Mouse (Mus musculus): ENCODE data around the gene F2. TPM values are rescaled to one million over a fixed set of nuclear protein-coding genes. Genes with fewer than 3 reads are reported as not detected.
A peak's percentile ranks its signal among the peaks of the same experiment; 100 is the strongest.

The F2 gene
- 1.2 and 1.8 TPM in 2 replicates for polyA plus RNA-seq (2015; fragmentation: Nextera tagmentation; extraction: Ambion mirVana)

- ATAC-seq (ENCODE audit: low FRiP score, low TSS enrichment), result no peak
- Histone ChIP-seq H3K4me1 (ENCODE audit: insufficient read depth, low read length) (no peaks in the 10 kb centered on the region), H3K27ac (ENCODE audit: low read length) (no peak within 1 kb of the TSS), H3K9ac (replicated peaks; ENCODE audit: low read length) (no peak within 1 kb of the TSS), H3K4me3 (ENCODE audit: low read length) (no peak within 1 kb of the TSS), H3K9me3 (ENCODE audit: low read length) (no peaks in the 10 kb centered on the region), H3K27me3 (ENCODE audit: insufficient read depth, low read length) (no peaks in the 10 kb centered on the region), H3K36me3 (ENCODE audit: insufficient read depth, low read length) (no peaks in the 10 kb centered on the region), H3K4me2 (replicated peaks; ENCODE audit: low read depth, low read length) (no peak within 1 kb of the TSS)
- 89% methylated on average over 8 of the region's 8 CpGs for WGBS
Observed at GRCm38 (mm10) chr2:91636229-91636628, at the start of gene F2. Gene F2 (minus strand): TSS chr2:91636414.

DNA sequence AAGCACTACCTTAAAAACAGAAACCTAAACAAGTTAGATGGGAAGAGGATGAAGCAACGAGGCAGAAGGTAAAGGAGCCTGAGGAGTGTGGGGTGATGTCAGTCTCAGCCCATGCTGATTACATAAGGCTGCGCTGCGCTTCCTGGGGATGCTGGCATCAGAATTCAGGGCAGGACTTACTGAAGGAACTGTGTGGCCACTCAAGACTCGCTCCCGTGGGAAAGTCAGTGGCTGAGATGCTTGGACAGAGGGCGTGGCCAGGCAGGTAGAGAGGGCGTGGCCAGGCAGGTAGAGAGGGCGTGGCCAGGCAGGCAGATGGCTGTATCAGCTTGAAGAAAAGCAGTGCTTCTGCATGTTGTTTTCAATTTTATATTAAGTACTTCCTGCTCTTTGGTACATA is 47.7 kb upstream of the F2 start:
- Histone ChIP-seq H3K4me1 (ENCODE audit: insufficient read depth, low read length) (no peaks in the 10 kb centered on the region), H3K9ac (replicated peaks; ENCODE audit: low read length) (no peak overlapping the region), H3K4me3 (ENCODE audit: low read length) (no peak overlapping the region), H3K36me3 (ENCODE audit: insufficient read depth, low read length) (peaks cover 52% of the 10 kb centered on the region), H3K4me2 (replicated peaks; ENCODE audit: low read depth, low read length) (no peak overlapping the region), H3K27me3 (ENCODE audit: insufficient read depth, low read length) (no peaks in the 10 kb centered on the region), H3K9me3 (ENCODE audit: low read length) (no peaks in the 10 kb centered on the region), H3K27ac (ENCODE audit: low read length) (no peak overlapping the region)
- no peak for ATAC-seq (ENCODE audit: low FRiP score, low TSS enrichment)
- WGBS, result 74% methylated on average over 8 of the region's 8 CpGs

DNA sequence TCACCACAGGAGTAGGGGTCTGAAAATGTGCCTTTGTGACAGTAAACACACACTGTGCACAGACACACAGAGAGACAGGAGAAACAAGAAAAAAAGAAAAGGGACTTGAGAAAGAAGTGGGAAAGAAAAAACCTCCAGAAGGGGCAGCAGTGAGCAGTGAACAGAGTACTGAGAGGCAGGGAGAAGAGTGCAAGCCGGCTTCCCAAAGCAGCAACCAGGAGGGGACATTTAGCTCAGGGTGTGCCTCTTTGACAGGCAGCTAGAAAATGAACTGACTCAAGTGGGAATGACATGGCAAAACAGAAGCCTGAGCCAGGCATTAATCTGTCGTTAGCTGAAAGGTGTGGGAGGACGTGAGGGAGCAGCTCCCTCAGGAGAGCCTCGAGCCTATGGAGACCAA is 46.6 kb upstream of the F2 start:
- no peaks in the 10 kb centered on the region for H3K9me3 ChIP-seq (ENCODE audit: low read length)
- 39% methylated on average over 4 of the region's 4 CpGs for WGBS
- H3K27me3 ChIP-seq (ENCODE audit: insufficient read depth, low read length), result no peaks in the 10 kb centered on the region
- no peaks in the 10 kb centered on the region for H3K4me1 ChIP-seq (ENCODE audit: insufficient read depth, low read length)
- H3K27ac ChIP-seq (ENCODE audit: low read length), result no peak overlapping the region; the same call in 1 of the 2 replicates
- no peak overlapping the region for H3K4me3 ChIP-seq (ENCODE audit: low read length)
- ATAC-seq (ENCODE audit: low FRiP score, low TSS enrichment), result no peak
- H3K36me3 ChIP-seq (ENCODE audit: insufficient read depth, low read length), result peaks cover 57% of the 10 kb centered on the region
- H3K9ac ChIP-seq (replicated peaks; ENCODE audit: low read length), result no peak overlapping the region
- no peak overlapping the region for H3K4me2 ChIP-seq (replicated peaks; ENCODE audit: low read depth, low read length)

DNA sequence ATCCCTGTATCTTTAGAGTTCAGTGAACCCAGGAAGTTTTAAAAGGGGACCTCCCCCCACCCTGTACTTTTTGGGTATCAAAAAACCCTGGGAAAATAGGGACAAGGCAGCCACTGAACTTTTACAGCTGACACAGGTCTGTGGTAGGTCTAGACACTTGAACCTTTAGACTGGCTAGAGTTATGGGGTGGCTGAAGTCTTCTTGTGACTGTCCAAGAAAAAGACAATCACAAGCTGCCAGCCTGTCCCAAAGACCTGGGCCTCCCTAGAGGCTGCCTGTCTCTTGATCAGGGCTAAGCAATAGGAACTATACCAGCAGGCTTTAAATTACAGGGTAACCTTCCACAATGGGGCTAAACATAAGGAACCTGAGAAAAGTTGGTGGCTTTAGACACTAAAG is 40.7 kb upstream of the F2 start:
- H3K27me3 ChIP-seq (ENCODE audit: insufficient read depth, low read length), result no peaks in the 10 kb centered on the region
- no peaks in the 10 kb centered on the region; the same call in 1 of the 2 replicates for H3K4me1 ChIP-seq (ENCODE audit: insufficient read depth, low read length)
- no peak overlapping the region for H3K4me2 ChIP-seq (replicated peaks; ENCODE audit: low read depth, low read length)
- H3K9ac ChIP-seq (replicated peaks; ENCODE audit: low read length), result no peak overlapping the region
- peak overlapping the region; percentile 33; the same call in 1 of the 2 replicates for H3K27ac ChIP-seq (ENCODE audit: low read length)
- peak; percentile 77 for ATAC-seq (ENCODE audit: low FRiP score, low TSS enrichment)
- H3K4me3 ChIP-seq (ENCODE audit: low read length), result no peak overlapping the region
- peaks cover 56% of the 10 kb centered on the region for H3K36me3 ChIP-seq (ENCODE audit: insufficient read depth, low read length)
- no peaks in the 10 kb centered on the region for H3K9me3 ChIP-seq (ENCODE audit: low read length)

- Histone ChIP-seq H3K9me3 (ENCODE audit: low read length) (no peaks in the 10 kb centered on the region), H3K27ac (ENCODE audit: low read length) (peak overlapping the region; percentile 33; the same call in 1 of the 2 replicates), H3K36me3 (ENCODE audit: insufficient read depth, low read length) (peaks cover 56% of the 10 kb centered on the region), H3K4me3 (ENCODE audit: low read length) (no peak overlapping the region), H3K4me1 (ENCODE audit: insufficient read depth, low read length) (no peaks in the 10 kb centered on the region; the same call in 1 of the 2 replicates), H3K4me2 (replicated peaks; ENCODE audit: low read depth, low read length) (no peak overlapping the region), H3K9ac (replicated peaks; ENCODE audit: low read length) (0 out of 2 replicates have a peak overlapping the region, but pooled peaks have one; percentile 16), H3K27me3 (ENCODE audit: insufficient read depth, low read length) (no peaks in the 10 kb centered on the region)
- peak; percentile 66; the same call in 1 of the 2 replicates for ATAC-seq (ENCODE audit: low FRiP score, low TSS enrichment)
- WGBS, result 56% methylated on average over 2 of the region's 2 CpGs
Observed at GRCm38 (mm10) chr2:91676420-91676819, 40.2 kb upstream of the F2 start.

- H3K4me1 ChIP-seq (ENCODE audit: insufficient read depth, low read length), result no peaks in the 10 kb centered on the region; the same call in 1 of the 2 replicates
- H3K4me2 ChIP-seq (replicated peaks; ENCODE audit: low read depth, low read length), result no peak overlapping the region
- no peak overlapping the region for H3K4me3 ChIP-seq (ENCODE audit: low read length)
- no peak overlapping the region for H3K9ac ChIP-seq (replicated peaks; ENCODE audit: low read length)
- H3K27me3 ChIP-seq (ENCODE audit: insufficient read depth, low read length), result no peaks in the 10 kb centered on the region
- H3K27ac ChIP-seq (ENCODE audit: low read length), result no peak overlapping the region
- H3K9me3 ChIP-seq (ENCODE audit: low read length), result no peaks in the 10 kb centered on the region
- H3K36me3 ChIP-seq (ENCODE audit: insufficient read depth, low read length), result peaks cover 63% of the 10 kb centered on the region
- 94% methylated on average over 5 of the region's 5 CpGs for WGBS
- ATAC-seq (ENCODE audit: low FRiP score, low TSS enrichment), result no peak
Observed at GRCm38 (mm10) chr2:91674895-91675294, 38.7 kb upstream of the F2 start.

DNA sequence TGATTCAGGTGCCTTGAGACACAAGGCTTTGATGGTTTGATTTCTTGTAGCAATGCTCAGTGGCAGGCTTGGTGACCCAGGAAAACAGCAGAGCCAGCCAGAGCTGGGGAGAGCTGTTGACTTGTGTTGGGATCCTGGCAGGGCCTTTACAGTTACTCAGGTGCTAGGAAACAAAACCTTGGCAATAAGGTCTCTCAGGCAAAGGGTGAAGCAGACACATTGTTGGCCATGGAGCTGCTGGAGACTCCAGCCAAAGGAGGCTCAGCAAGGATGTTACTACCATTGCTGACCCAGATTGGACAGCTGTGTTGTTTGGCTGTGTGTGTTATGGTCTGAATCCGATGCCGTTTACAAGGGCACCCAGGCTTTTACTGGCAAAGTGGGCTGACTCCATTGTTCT is 37.4 kb upstream of the F2 start:
- 84% methylated on average over 2 of the region's 2 CpGs for WGBS
- Histone ChIP-seq H3K27me3 (ENCODE audit: insufficient read depth, low read length) (no peaks in the 10 kb centered on the region), H3K4me2 (replicated peaks; ENCODE audit: low read depth, low read length) (no peak overlapping the region), H3K9ac (replicated peaks; ENCODE audit: low read length) (no peak overlapping the region), H3K36me3 (ENCODE audit: insufficient read depth, low read length) (peaks cover 64% of the 10 kb centered on the region), H3K27ac (ENCODE audit: low read length) (no peak overlapping the region), H3K4me3 (ENCODE audit: low read length) (no peak overlapping the region), H3K4me1 (ENCODE audit: insufficient read depth, low read length) (no peaks in the 10 kb centered on the region; the same call in 1 of the 2 replicates), H3K9me3 (ENCODE audit: low read length) (no peaks in the 10 kb centered on the region)
- no peak for ATAC-seq (ENCODE audit: low FRiP score, low TSS enrichment)

GRCm38 (mm10) chr2:91670038-91670437 is 33.8 kb upstream of the F2 start:
- Histone ChIP-seq H3K27me3 (ENCODE audit: insufficient read depth, low read length) (no peaks in the 10 kb centered on the region), H3K9ac (replicated peaks; ENCODE audit: low read length) (no peak overlapping the region), H3K36me3 (ENCODE audit: insufficient read depth, low read length) (peaks cover 59% of the 10 kb centered on the region), H3K4me3 (ENCODE audit: low read length) (no peak overlapping the region), H3K4me2 (replicated peaks; ENCODE audit: low read depth, low read length) (no peak overlapping the region), H3K27ac (ENCODE audit: low read length) (no peak overlapping the region), H3K4me1 (ENCODE audit: insufficient read depth, low read length) (no peaks in the 10 kb centered on the region), H3K9me3 (ENCODE audit: low read length) (no peaks in the 10 kb centered on the region)
- ATAC-seq (ENCODE audit: low FRiP score, low TSS enrichment), result no peak
- WGBS, result 74% methylated on average over 6 of the region's 6 CpGs

DNA sequence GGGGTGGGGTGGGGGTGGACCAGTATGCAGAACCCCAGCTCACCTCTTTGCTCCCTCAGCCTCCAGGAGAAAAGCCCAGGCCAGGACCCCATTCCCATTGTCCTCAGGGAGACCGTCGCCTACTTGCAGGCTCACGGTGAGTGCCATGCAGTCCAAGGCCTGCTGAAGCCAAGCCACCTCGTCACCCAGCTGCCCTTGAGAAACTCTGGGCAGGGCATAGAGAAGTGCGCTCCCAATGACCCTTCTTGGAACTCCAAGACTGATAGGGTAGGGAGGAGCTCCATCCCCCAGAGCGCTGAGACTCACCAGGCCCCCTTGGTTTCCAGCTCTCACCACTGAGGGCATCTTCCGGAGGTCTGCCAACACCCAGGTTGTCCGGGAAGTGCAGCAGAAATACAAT is 33.1 kb upstream of the F2 start:
- Histone ChIP-seq H3K4me1 (ENCODE audit: insufficient read depth, low read length) (no peaks in the 10 kb centered on the region), H3K9ac (replicated peaks; ENCODE audit: low read length) (no peak overlapping the region), H3K4me3 (ENCODE audit: low read length) (no peak overlapping the region), H3K36me3 (ENCODE audit: insufficient read depth, low read length) (peaks cover 65% of the 10 kb centered on the region), H3K27me3 (ENCODE audit: insufficient read depth, low read length) (no peaks in the 10 kb centered on the region), H3K27ac (ENCODE audit: low read length) (no peak overlapping the region), H3K9me3 (ENCODE audit: low read length) (no peaks in the 10 kb centered on the region), H3K4me2 (replicated peaks; ENCODE audit: low read depth, low read length) (no peak overlapping the region)
- 0 out of 2 replicates have a peak, but pooled peaks have one; percentile 11 for ATAC-seq (ENCODE audit: low FRiP score, low TSS enrichment)
- 92% methylated on average over 8 of the region's 8 CpGs for whole genome bisulfite sequencing

DNA sequence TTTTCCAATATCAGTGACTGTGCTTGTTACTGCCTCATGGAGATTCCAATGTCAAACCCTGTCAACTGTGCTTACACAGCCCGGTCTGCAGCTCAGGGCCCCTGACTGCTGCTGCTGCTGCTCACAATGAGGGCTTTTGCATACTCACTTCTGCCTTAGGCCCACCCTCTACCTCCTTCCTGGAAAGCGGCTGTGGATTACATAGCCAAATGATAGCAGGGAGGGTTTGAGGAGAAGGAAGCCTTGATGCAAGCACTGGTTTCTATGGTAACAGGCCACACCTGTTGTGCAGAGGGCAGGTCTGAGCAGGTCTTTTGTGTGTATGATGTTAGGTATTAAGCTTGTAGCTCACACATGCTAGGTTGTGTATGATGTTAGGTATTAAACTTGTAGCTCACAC is 31.5 kb upstream of the F2 start:
- H3K36me3 ChIP-seq (ENCODE audit: insufficient read depth, low read length), result peaks cover 70% of the 10 kb centered on the region
- H3K4me1 ChIP-seq (ENCODE audit: insufficient read depth, low read length), result no peaks in the 10 kb centered on the region
- H3K4me2 ChIP-seq (replicated peaks; ENCODE audit: low read depth, low read length), result no peak overlapping the region
- ATAC-seq (ENCODE audit: low FRiP score, low TSS enrichment), result no peak
- H3K9ac ChIP-seq (replicated peaks; ENCODE audit: low read length), result no peak overlapping the region
- WGBS, result 85% methylated on average over 2 of the region's 2 CpGs
- no peaks in the 10 kb centered on the region for H3K27me3 ChIP-seq (ENCODE audit: insufficient read depth, low read length)
- H3K27ac ChIP-seq (ENCODE audit: low read length), result no peak overlapping the region
- H3K9me3 ChIP-seq (ENCODE audit: low read length), result no peaks in the 10 kb centered on the region
- no peak overlapping the region for H3K4me3 ChIP-seq (ENCODE audit: low read length)
